Mouse (Mus musculus): ENCODE measurements around the gene Nfatc3. TPM values are rescaled to one million over a fixed set of nuclear protein-coding genes. Genes with fewer than 3 reads are reported as not detected.

Gene Nfatc3
- polyA plus RNA-seq, 1 experiment = 78.3 TPM

DNA sequence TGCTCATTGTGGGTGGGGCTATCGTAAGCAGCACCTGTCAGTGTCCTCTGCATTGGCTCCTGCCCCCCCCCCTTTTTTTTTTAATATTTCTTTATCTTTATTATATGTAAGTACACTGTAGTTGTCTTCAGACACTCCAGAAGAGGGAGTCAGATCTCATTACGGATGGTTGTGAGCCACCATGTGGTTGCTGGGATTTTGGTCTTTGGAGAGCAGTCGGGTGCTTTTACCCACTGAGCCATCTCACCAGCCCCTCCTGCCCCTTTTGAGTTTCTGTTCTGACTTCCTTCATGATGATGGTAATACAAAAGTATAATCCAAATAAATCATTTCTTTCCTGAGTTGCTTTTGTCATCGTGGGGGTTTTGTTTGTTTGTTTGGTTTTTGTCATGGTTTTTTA is 43.7 kb downstream of the Nfatc3 start:
- H3K27me3 ChIP-seq (ENCODE audit: control insufficient read depth, insufficient read depth, low read length, poor library complexity, severe bottlenecking) = no peaks in the 10 kb centered on the region
- no peak overlapping the region for H3K27ac ChIP-seq (ENCODE audit: insufficient read depth, low read length)
- no peak overlapping the region for H3K9ac ChIP-seq (ENCODE audit: low read depth, poor library complexity, severe bottlenecking)
- H3K36me3 ChIP-seq (ENCODE audit: control insufficient read depth, insufficient read depth, low read length, poor library complexity, severe bottlenecking) = peaks cover 41% of the 10 kb centered on the region
- no peaks in the 10 kb centered on the region for H3K4me1 ChIP-seq (ENCODE audit: control insufficient read depth, insufficient read depth, low read length)
- TF ChIP-seq CTCF (IDR thresholded peaks at IDR 0.05; ENCODE audit: low read depth, low read length) (no peak), EP300 (IDR thresholded peaks at IDR 0.05; ENCODE audit: insufficient read depth, low read depth, low read length) (no peak), POLR2A (IDR thresholded peaks at IDR 0.05; ENCODE audit: insufficient read depth, low read length) (no peak)
- H3K9me3 ChIP-seq (replicated peaks; ENCODE audit: control insufficient read depth, insufficient read depth, low read length, poor library complexity, severe bottlenecking) = no peaks in the 10 kb centered on the region
- no peak overlapping the region for H3K4me3 ChIP-seq (ENCODE audit: low read depth, low read length)

- no peak overlapping the region for H3K9ac ChIP-seq (ENCODE audit: low read depth, poor library complexity, severe bottlenecking)
- H3K4me3 ChIP-seq (ENCODE audit: low read depth, low read length) = no peak overlapping the region
- no peaks in the 10 kb centered on the region for H3K9me3 ChIP-seq (replicated peaks; ENCODE audit: control insufficient read depth, insufficient read depth, low read length, poor library complexity, severe bottlenecking)
- no peaks in the 10 kb centered on the region for H3K4me1 ChIP-seq (ENCODE audit: control insufficient read depth, insufficient read depth, low read length)
- TF ChIP-seq EP300 (IDR thresholded peaks at IDR 0.05; ENCODE audit: insufficient read depth, low read depth, low read length) = no peak
- no peak for TF ChIP-seq POLR2A (IDR thresholded peaks at IDR 0.05; ENCODE audit: insufficient read depth, low read length)
- no peak for TF ChIP-seq CTCF (IDR thresholded peaks at IDR 0.05; ENCODE audit: low read depth, low read length)
- peaks cover 51% of the 10 kb centered on the region for H3K36me3 ChIP-seq (ENCODE audit: control insufficient read depth, insufficient read depth, low read length, poor library complexity, severe bottlenecking)
- no peak overlapping the region for H3K27ac ChIP-seq (ENCODE audit: insufficient read depth, low read length)
- H3K27me3 ChIP-seq (ENCODE audit: control insufficient read depth, insufficient read depth, low read length, poor library complexity, severe bottlenecking) = no peaks in the 10 kb centered on the region
These were observed 45.2 kb downstream of the Nfatc3 start for GRCm38 (mm10) chr8:106103888-106104287.

DNA sequence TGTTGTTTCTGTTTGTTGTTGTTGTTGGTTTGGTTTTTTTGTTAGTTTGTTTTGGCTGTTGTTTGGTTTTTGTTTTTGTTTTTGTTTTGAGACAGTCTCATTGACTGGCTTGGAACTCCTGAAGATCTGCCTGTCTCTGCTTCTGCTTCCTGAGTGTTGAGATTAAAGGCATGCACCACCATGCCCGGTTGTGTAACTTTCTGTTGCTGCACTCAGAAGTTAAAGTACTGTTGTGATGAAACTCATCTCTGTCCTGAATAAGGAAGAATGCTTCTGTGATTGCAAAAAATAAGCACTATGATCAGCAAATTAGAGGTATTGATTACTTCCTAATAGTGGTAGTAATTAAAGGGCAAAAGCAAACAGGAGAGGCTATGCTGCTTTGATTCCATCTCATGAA is 47.6 kb downstream of the Nfatc3 start:
- no peaks in the 10 kb centered on the region for H3K27me3 ChIP-seq (ENCODE audit: control insufficient read depth, insufficient read depth, low read length, poor library complexity, severe bottlenecking)
- H3K4me3 ChIP-seq (ENCODE audit: low read depth, low read length) = no peak overlapping the region
- H3K27ac ChIP-seq (ENCODE audit: insufficient read depth, low read length) = no peak overlapping the region
- peaks cover 50% of the 10 kb centered on the region for H3K36me3 ChIP-seq (ENCODE audit: control insufficient read depth, insufficient read depth, low read length, poor library complexity, severe bottlenecking)
- H3K9me3 ChIP-seq (replicated peaks; ENCODE audit: control insufficient read depth, insufficient read depth, low read length, poor library complexity, severe bottlenecking) = no peaks in the 10 kb centered on the region
- H3K4me1 ChIP-seq (ENCODE audit: control insufficient read depth, insufficient read depth, low read length) = no peaks in the 10 kb centered on the region
- TF ChIP-seq CTCF (IDR thresholded peaks at IDR 0.05; ENCODE audit: low read depth, low read length) (no peak), EP300 (IDR thresholded peaks at IDR 0.05; ENCODE audit: insufficient read depth, low read depth, low read length) (no peak), POLR2A (IDR thresholded peaks at IDR 0.05; ENCODE audit: insufficient read depth, low read length) (no peak)
- H3K9ac ChIP-seq (ENCODE audit: low read depth, poor library complexity, severe bottlenecking) = no peak overlapping the region

GRCm38 (mm10) chr8:106108080-106108479 is 49.4 kb downstream of the Nfatc3 start:
- Histone ChIP-seq H3K4me1 (ENCODE audit: control insufficient read depth, insufficient read depth, low read length) (no peaks in the 10 kb centered on the region), H3K9me3 (replicated peaks; ENCODE audit: control insufficient read depth, insufficient read depth, low read length, poor library complexity, severe bottlenecking) (no peaks in the 10 kb centered on the region), H3K4me3 (ENCODE audit: low read depth, low read length) (no peak overlapping the region), H3K9ac (ENCODE audit: low read depth, poor library complexity, severe bottlenecking) (no peak overlapping the region), H3K27ac (ENCODE audit: insufficient read depth, low read length) (no peak overlapping the region), H3K36me3 (ENCODE audit: control insufficient read depth, insufficient read depth, low read length, poor library complexity, severe bottlenecking) (peaks cover 47% of the 10 kb centered on the region), H3K27me3 (ENCODE audit: control insufficient read depth, insufficient read depth, low read length, poor library complexity, severe bottlenecking) (no peaks in the 10 kb centered on the region)
- TF ChIP-seq EP300 (IDR thresholded peaks at IDR 0.05; ENCODE audit: insufficient read depth, low read depth, low read length) (no peak), POLR2A (IDR thresholded peaks at IDR 0.05; ENCODE audit: insufficient read depth, low read length) (no peak), CTCF (IDR thresholded peaks at IDR 0.05; ENCODE audit: low read depth, low read length) (no peak)

GRCm38 (mm10) chr8:106108729-106109128 is 50.1 kb downstream of the Nfatc3 start:
- TF ChIP-seq POLR2A (IDR thresholded peaks at IDR 0.05; ENCODE audit: insufficient read depth, low read length) (no peak), CTCF (IDR thresholded peaks at IDR 0.05; ENCODE audit: low read depth, low read length) (no peak), EP300 (IDR thresholded peaks at IDR 0.05; ENCODE audit: insufficient read depth, low read depth, low read length) (no peak)
- no peak overlapping the region for H3K27ac ChIP-seq (ENCODE audit: insufficient read depth, low read length)
- no peak overlapping the region for H3K4me3 ChIP-seq (ENCODE audit: low read depth, low read length)
- no peaks in the 10 kb centered on the region for H3K4me1 ChIP-seq (ENCODE audit: control insufficient read depth, insufficient read depth, low read length)
- no peak overlapping the region for H3K9ac ChIP-seq (ENCODE audit: low read depth, poor library complexity, severe bottlenecking)
- no peaks in the 10 kb centered on the region for H3K27me3 ChIP-seq (ENCODE audit: control insufficient read depth, insufficient read depth, low read length, poor library complexity, severe bottlenecking)
- H3K9me3 ChIP-seq (replicated peaks; ENCODE audit: control insufficient read depth, insufficient read depth, low read length, poor library complexity, severe bottlenecking) = no peaks in the 10 kb centered on the region
- H3K36me3 ChIP-seq (ENCODE audit: control insufficient read depth, insufficient read depth, low read length, poor library complexity, severe bottlenecking) = peaks cover 42% of the 10 kb centered on the region

DNA sequence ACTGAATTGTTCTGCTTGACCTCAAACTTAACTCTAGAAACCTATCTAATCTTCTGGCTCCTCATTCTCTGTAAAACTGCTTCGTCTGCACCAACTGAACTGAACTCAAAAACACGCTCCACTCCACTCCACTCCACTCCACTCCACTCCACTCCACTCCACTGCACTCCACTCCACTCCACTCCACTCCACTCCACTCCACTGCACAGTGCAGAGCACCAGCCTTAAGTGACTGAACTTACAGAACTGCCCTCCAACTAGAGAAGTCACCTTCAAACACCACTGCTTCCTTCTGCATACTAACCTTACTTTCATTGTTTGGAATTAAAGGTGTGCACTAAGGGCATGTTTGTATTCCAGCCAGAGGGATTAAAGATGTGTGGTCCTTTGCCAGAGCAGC is 53.4 kb downstream of the Nfatc3 start:
- TF ChIP-seq POLR2A (IDR thresholded peaks at IDR 0.05; ENCODE audit: insufficient read depth, low read length) (no peak), EP300 (IDR thresholded peaks at IDR 0.05; ENCODE audit: insufficient read depth, low read depth, low read length) (no peak), CTCF (IDR thresholded peaks at IDR 0.05; ENCODE audit: low read depth, low read length) (no peak)
- Histone ChIP-seq H3K9me3 (replicated peaks; ENCODE audit: control insufficient read depth, insufficient read depth, low read length, poor library complexity, severe bottlenecking) (no peaks in the 10 kb centered on the region), H3K4me1 (ENCODE audit: control insufficient read depth, insufficient read depth, low read length) (no peaks in the 10 kb centered on the region), H3K4me3 (ENCODE audit: low read depth, low read length) (no peak overlapping the region), H3K9ac (ENCODE audit: low read depth, poor library complexity, severe bottlenecking) (no peak overlapping the region), H3K36me3 (ENCODE audit: control insufficient read depth, insufficient read depth, low read length, poor library complexity, severe bottlenecking) (peaks cover 36% of the 10 kb centered on the region), H3K27ac (ENCODE audit: insufficient read depth, low read length) (peak overlapping the region; percentile 64; the same call in 1 of the 2 replicates), H3K27me3 (ENCODE audit: control insufficient read depth, insufficient read depth, low read length, poor library complexity, severe bottlenecking) (no peaks in the 10 kb centered on the region)
